Mouse (Mus musculus) testis, postnatal 14 days (tissue): ENCODE results near the gene Pdzd2.

Experiments
- DNase-seq: peaks from one replicate; pipeline ENCODE4 v3.0.0; 2021; ENCODE audit warnings: low spot score

Pdzd2 gene

GRCm38 (mm10) chr15:12318451-12318850, 421.3 kb downstream of the Pdzd2 start:
- no peak for DNase-seq

GRCm38 (mm10) chr15:12317290-12317689, 422.4 kb downstream of the Pdzd2 start:
- no peak for DNase-seq

DNA sequence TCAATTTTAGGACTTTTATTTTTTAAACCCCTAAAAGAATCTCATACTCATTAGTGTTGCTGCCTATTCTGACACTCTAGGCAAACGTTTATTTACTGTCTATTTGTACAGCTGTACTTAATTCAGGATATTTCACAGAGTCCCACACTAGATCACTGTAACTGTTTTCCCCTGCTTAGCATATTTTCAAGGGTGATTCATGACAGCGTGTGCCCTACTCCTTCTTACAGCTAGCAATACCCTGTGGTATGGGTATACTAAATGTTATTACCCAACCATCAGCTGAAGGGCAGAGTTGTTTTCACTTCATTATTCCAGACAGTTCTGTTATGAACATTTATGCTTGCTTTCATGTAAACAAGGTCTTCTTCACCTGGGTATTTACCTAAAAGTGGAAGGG, 423.7 kb downstream of the Pdzd2 start:
- DNase-seq = no peak

GRCm38 (mm10) chr15:12314584-12314983, 425.1 kb downstream of the Pdzd2 start:
- DNase-seq = no peak

GRCm38 (mm10) chr15:12313255-12313654, 426.5 kb downstream of the Pdzd2 start:
- DNase-seq = no peak

DNA sequence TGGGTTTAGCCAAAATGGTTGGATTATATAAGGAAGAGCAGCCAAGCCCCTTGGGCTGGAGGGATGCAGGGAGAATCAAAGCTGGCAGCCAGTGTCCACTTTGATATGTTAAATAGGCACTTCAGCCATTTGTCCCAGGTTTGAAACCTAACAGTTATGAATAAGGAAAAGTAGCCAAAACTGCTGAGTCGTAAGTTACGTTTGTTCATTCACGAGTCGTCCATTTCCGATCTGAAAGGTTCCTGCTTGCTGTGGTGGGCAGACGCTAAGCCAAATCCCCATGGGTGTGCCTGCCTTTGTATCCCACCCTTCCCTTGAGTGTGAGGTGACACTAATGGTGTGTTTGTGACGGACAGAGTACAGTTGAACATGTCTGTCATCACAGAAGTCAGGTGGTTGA, 428.3 kb downstream of the Pdzd2 start:
- no peak for DNase-seq

DNA sequence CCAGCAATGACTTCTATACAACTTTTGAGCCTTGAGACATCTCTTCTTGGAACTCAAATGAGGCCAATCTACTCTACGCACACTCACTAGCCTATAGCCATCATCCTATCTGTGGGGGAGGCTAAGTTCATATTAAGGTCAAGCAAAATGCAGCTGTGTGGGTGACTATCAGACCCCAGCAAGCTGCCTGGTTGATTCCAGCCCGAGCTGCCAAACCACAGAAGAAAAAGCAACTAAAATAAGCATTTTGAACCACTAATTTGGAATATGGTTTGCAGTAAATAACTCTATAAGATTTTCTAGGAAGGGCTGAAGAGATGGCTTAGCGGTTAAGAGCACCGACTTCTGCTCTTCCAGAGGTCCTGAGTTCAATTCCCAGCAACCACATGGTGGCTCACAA, 429.0 kb downstream of the Pdzd2 start:
- no peak for DNase-seq
